Mouse (Mus musculus): ENCODE data around the gene Fgfr2. TPM values are rescaled to one million over a fixed set of nuclear protein-coding genes. Genes with fewer than 3 reads are reported as not detected.
A peak's percentile ranks its signal among the peaks of the same experiment; 100 is the strongest.

Gene Fgfr2
- polyA plus RNA-seq, 1 experiment from 2014 or later: 106 TPM

GRCm38 (mm10) chr7:133024694-133025093, 98.5 kb downstream of the Fgfr2 start:
- no peak overlapping the region for H3K4me2 ChIP-seq (ENCODE audit: low read depth, low read length)
- H3K9ac ChIP-seq (ENCODE audit: low read depth, low read length): no peak overlapping the region
- H3K27ac ChIP-seq (replicated peaks; ENCODE audit: low read depth, low read length): peak overlapping the region; percentile 78
- H3K4me3 ChIP-seq (ENCODE audit: low read depth, low read length): no peak overlapping the region
- no peaks in the 10 kb centered on the region for H3K36me3 ChIP-seq (ENCODE audit: control insufficient read depth, insufficient read depth, low read length)
- DNase-seq (ENCODE audit: low spot score) (peak; percentile 84), ATAC-seq (ENCODE audit: low read depth) (peak; percentile 50; the same call in 1 of the 2 replicates)
- 22% methylated on average over 1 of the region's 1 CpGs for WGBS
- no peaks in the 10 kb centered on the region for H3K27me3 ChIP-seq (replicated peaks; ENCODE audit: control insufficient read depth, insufficient read depth, low read length)
- peaks cover 41% of the 10 kb centered on the region for H3K4me1 ChIP-seq (ENCODE audit: control insufficient read depth, insufficient read depth, low read length)
- H3K9me3 ChIP-seq (ENCODE audit: control insufficient read depth, low read length): no peaks in the 10 kb centered on the region

GRCm38 (mm10) chr7:133019481-133020020, 103.6 kb downstream of the Fgfr2 start:
- no peaks in the 10 kb centered on the region for H3K9me3 ChIP-seq (ENCODE audit: control insufficient read depth, low read length)
- H3K36me3 ChIP-seq (ENCODE audit: control insufficient read depth, insufficient read depth, low read length): no peaks in the 10 kb centered on the region
- DNase-seq (ENCODE audit: low spot score): no peak
- no peak for ATAC-seq (ENCODE audit: low read depth)
- H3K4me1 ChIP-seq (ENCODE audit: control insufficient read depth, insufficient read depth, low read length): peaks cover 35% of the 10 kb centered on the region; the same call in 1 of the 2 replicates
- H3K4me3 ChIP-seq (ENCODE audit: low read depth, low read length): no peak overlapping the region
- H3K27me3 ChIP-seq (replicated peaks; ENCODE audit: control insufficient read depth, insufficient read depth, low read length): no peaks in the 10 kb centered on the region
- WGBS: 47% methylated on average over 6 of the region's 6 CpGs
- no peak overlapping the region for H3K9ac ChIP-seq (ENCODE audit: low read depth, low read length)
- H3K4me2 ChIP-seq (ENCODE audit: low read depth, low read length): no peak overlapping the region
- H3K27ac ChIP-seq (replicated peaks; ENCODE audit: low read depth, low read length): no peak overlapping the region

- no peak for DNase-seq (ENCODE audit: low spot score)
- no peak overlapping the region for H3K9ac ChIP-seq (ENCODE audit: low read depth, low read length)
- no peak for ATAC-seq (ENCODE audit: low read depth)
- peaks cover 33% of the 10 kb centered on the region; the same call in 1 of the 2 replicates for H3K4me1 ChIP-seq (ENCODE audit: control insufficient read depth, insufficient read depth, low read length)
- no peak overlapping the region for H3K4me2 ChIP-seq (ENCODE audit: low read depth, low read length)
- no peak overlapping the region for H3K4me3 ChIP-seq (ENCODE audit: low read depth, low read length)
- no peaks in the 10 kb centered on the region for H3K9me3 ChIP-seq (ENCODE audit: control insufficient read depth, low read length)
- WGBS: 79% methylated on average over 7 of the region's 7 CpGs
- H3K36me3 ChIP-seq (ENCODE audit: control insufficient read depth, insufficient read depth, low read length): no peaks in the 10 kb centered on the region
- H3K27me3 ChIP-seq (replicated peaks; ENCODE audit: control insufficient read depth, insufficient read depth, low read length): no peaks in the 10 kb centered on the region
- no peak overlapping the region for H3K27ac ChIP-seq (replicated peaks; ENCODE audit: low read depth, low read length)
Observed at GRCm38 (mm10) chr7:133018961-133019360, 104.2 kb downstream of the Fgfr2 start.

GRCm38 (mm10) chr7:133015416-133016070, 107.6 kb downstream of the Fgfr2 start:
- no peaks in the 10 kb centered on the region for H3K27me3 ChIP-seq (replicated peaks; ENCODE audit: control insufficient read depth, insufficient read depth, low read length)
- no peaks in the 10 kb centered on the region for H3K9me3 ChIP-seq (ENCODE audit: control insufficient read depth, low read length)
- no peak overlapping the region for H3K27ac ChIP-seq (replicated peaks; ENCODE audit: low read depth, low read length)
- no peak overlapping the region for H3K4me3 ChIP-seq (ENCODE audit: low read depth, low read length)
- no peak overlapping the region; the same call in 1 of the 2 replicates for H3K4me2 ChIP-seq (ENCODE audit: low read depth, low read length)
- ATAC-seq (ENCODE audit: low read depth): peak; percentile 46
- 0 out of 2 replicates have a peak overlapping the region, but pooled peaks have one; percentile 11 for H3K9ac ChIP-seq (ENCODE audit: low read depth, low read length)
- no peaks in the 10 kb centered on the region for H3K36me3 ChIP-seq (ENCODE audit: control insufficient read depth, insufficient read depth, low read length)
- DNase-seq (ENCODE audit: low spot score): peak; percentile 72
- H3K4me1 ChIP-seq (ENCODE audit: control insufficient read depth, insufficient read depth, low read length): peaks cover 55% of the 10 kb centered on the region
- 35% methylated on average over 7 of the region's 7 CpGs for WGBS

GRCm38 (mm10) chr7:133014631-133015030, 108.5 kb downstream of the Fgfr2 start:
- no peak overlapping the region for H3K4me2 ChIP-seq (ENCODE audit: low read depth, low read length)
- peaks cover 50% of the 10 kb centered on the region for H3K4me1 ChIP-seq (ENCODE audit: control insufficient read depth, insufficient read depth, low read length)
- H3K9ac ChIP-seq (ENCODE audit: low read depth, low read length): no peak overlapping the region
- H3K4me3 ChIP-seq (ENCODE audit: low read depth, low read length): no peak overlapping the region
- no peak overlapping the region for H3K27ac ChIP-seq (replicated peaks; ENCODE audit: low read depth, low read length)
- H3K36me3 ChIP-seq (ENCODE audit: control insufficient read depth, insufficient read depth, low read length): 0 out of 2 replicates have a peak, but pooled peaks cover 2% of the 10 kb centered on the region
- DNase-seq (ENCODE audit: low spot score) (no peak), ATAC-seq (ENCODE audit: low read depth) (no peak)
- H3K9me3 ChIP-seq (ENCODE audit: control insufficient read depth, low read length): no peaks in the 10 kb centered on the region
- no peaks in the 10 kb centered on the region for H3K27me3 ChIP-seq (replicated peaks; ENCODE audit: control insufficient read depth, insufficient read depth, low read length)
- WGBS: 96% methylated on average over 14 of the region's 14 CpGs

- Histone ChIP-seq H3K9ac (ENCODE audit: low read depth, low read length) (no peak overlapping the region), H3K36me3 (ENCODE audit: control insufficient read depth, insufficient read depth, low read length) (0 out of 2 replicates have a peak, but pooled peaks cover 6% of the 10 kb centered on the region), H3K4me1 (ENCODE audit: control insufficient read depth, insufficient read depth, low read length) (peaks cover 43% of the 10 kb centered on the region), H3K27ac (replicated peaks; ENCODE audit: low read depth, low read length) (no peak overlapping the region), H3K27me3 (replicated peaks; ENCODE audit: control insufficient read depth, insufficient read depth, low read length) (no peaks in the 10 kb centered on the region), H3K4me2 (ENCODE audit: low read depth, low read length) (no peak overlapping the region), H3K9me3 (ENCODE audit: control insufficient read depth, low read length) (no peaks in the 10 kb centered on the region), H3K4me3 (ENCODE audit: low read depth, low read length) (no peak overlapping the region)
- ATAC-seq (ENCODE audit: low read depth): no peak
- DNase-seq (ENCODE audit: low spot score): no peak
- WGBS: 91% methylated on average over 7 of the region's 10 CpGs
Observed at GRCm38 (mm10) chr7:133013923-133014322, 109.2 kb downstream of the Fgfr2 start.

- Histone ChIP-seq H3K27me3 (replicated peaks; ENCODE audit: control insufficient read depth, insufficient read depth, low read length) (no peaks in the 10 kb centered on the region), H3K4me1 (ENCODE audit: control insufficient read depth, insufficient read depth, low read length) (peaks cover 42% of the 10 kb centered on the region), H3K36me3 (ENCODE audit: control insufficient read depth, insufficient read depth, low read length) (0 out of 2 replicates have a peak, but pooled peaks cover 6% of the 10 kb centered on the region), H3K9me3 (ENCODE audit: control insufficient read depth, low read length) (no peaks in the 10 kb centered on the region), H3K4me3 (ENCODE audit: low read depth, low read length) (no peak overlapping the region), H3K27ac (replicated peaks; ENCODE audit: low read depth, low read length) (peak overlapping the region; percentile 44; the same call in 1 of the 2 replicates), H3K9ac (ENCODE audit: low read depth, low read length) (no peak overlapping the region), H3K4me2 (ENCODE audit: low read depth, low read length) (no peak overlapping the region)
- 51% methylated on average over 14 of the region's 14 CpGs for WGBS
- DNase-seq (ENCODE audit: low spot score) (no peak), ATAC-seq (ENCODE audit: low read depth) (no peak)
Observed at GRCm38 (mm10) chr7:133012637-133013366, 110.3 kb downstream of the Fgfr2 start.

- 29% methylated on average over 4 of the region's 4 CpGs for WGBS
- 0 out of 2 replicates have a peak, but pooled peaks have one; percentile 5 for ATAC-seq (ENCODE audit: low read depth)
- peak; percentile 82 for DNase-seq (ENCODE audit: low spot score)
Observed at GRCm38 (mm10) chr7:133011611-133012010, 111.5 kb downstream of the Fgfr2 start.

More at GRCm38 (mm10) chr7:133011611-133012010, 111.5 kb downstream of the Fgfr2 start:
- Histone ChIP-seq H3K4me3 (ENCODE audit: low read depth, low read length) (no peak overlapping the region), H3K9ac (ENCODE audit: low read depth, low read length) (no peak overlapping the region), H3K27ac (replicated peaks; ENCODE audit: low read depth, low read length) (no peak overlapping the region), H3K4me2 (ENCODE audit: low read depth, low read length) (peak overlapping the region; percentile 1; the same call in 1 of the 2 replicates), H3K9me3 (ENCODE audit: control insufficient read depth, low read length) (no peaks in the 10 kb centered on the region), H3K36me3 (ENCODE audit: control insufficient read depth, insufficient read depth, low read length) (0 out of 2 replicates have a peak, but pooled peaks cover 6% of the 10 kb centered on the region), H3K4me1 (ENCODE audit: control insufficient read depth, insufficient read depth, low read length) (peaks cover 45% of the 10 kb centered on the region), H3K27me3 (replicated peaks; ENCODE audit: control insufficient read depth, insufficient read depth, low read length) (no peaks in the 10 kb centered on the region)
